Mouse (Mus musculus) macrophage (primary cell): ENCODE measurements around the gene Fbxw27. TPM values are rescaled to one million over a fixed set of nuclear protein-coding genes. Genes with fewer than 3 reads are reported as not detected.
"Not testable (repeated sequence)": the region's sequence is repeated elsewhere in the genome, so short reads cannot be mapped to it uniquely, and the experiment has no call there.

ENCODE experiments used
- H3K27ac ChIP-seq: fragments of 350-480 bp; formaldehyde crosslinking; 2 replicates; pipeline ENCODE4 v1.9.0; 2021
- H3K36me3 ChIP-seq: fragments of 350-480 bp; formaldehyde crosslinking; 2 replicates; pipeline ENCODE4 v1.9.0; 2021; ENCODE audit errors: inconsistent target
- H3K4me3 ChIP-seq: fragments of 350-480 bp; formaldehyde crosslinking; 2 replicates; pipeline ENCODE4 v1.9.0; 2021; ENCODE audit errors: inconsistent target
- H3K79me2 ChIP-seq: fragments of 350-480 bp; formaldehyde crosslinking; 2 replicates; pipeline ENCODE4 v1.9.0; 2021; ENCODE audit errors: inconsistent target
- WGBS: methylation state at CpG from one replicate; pipeline ENCODE4 v1.1.7; 2026; ENCODE audit warnings: inconsistent platforms; ENCODE audit not compliant: missing documents; 5-methylcytosine and 5-hydroxymethylcytosine counted together
- polyA plus RNA-seq: library from polyadenylated mRNA; stranded (reverse); fragments of 250-400 nt; gene quantifications from 3 replicates; pipeline ENCODE4 v1.2.4, GENCODE M21; 2018; ENCODE audit warnings: inconsistent platforms

Fbxw27 gene
- polyA plus RNA-seq, 1 experiment from 2014 or later = not detected

DNA sequence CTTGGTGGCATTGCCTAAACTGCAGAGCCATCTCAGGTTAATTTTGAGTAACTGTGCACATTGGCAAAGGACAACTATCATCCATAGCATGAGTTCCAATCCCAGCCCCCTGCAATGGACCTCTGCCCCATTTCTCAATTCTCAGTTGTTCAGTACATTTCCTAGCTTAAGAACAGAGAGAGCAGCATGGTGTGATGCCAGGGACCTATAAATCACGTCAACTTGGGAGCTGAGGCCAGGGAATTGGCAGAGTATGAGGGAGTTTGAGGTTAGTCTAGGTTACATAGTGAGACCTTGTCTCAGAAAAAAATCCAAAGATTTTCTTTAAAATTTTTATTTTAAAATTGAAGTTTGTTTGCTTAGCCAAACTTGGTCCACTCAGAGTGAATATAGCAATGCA is 23.6 kb downstream of the Fbxw27 start:
- 80% methylated on average over 1 of the region's 1 CpGs for WGBS
- not testable (repeated sequence) for H3K79me2 ChIP-seq, H3K27ac ChIP-seq, H3K4me3 ChIP-seq, H3K36me3 ChIP-seq

DNA sequence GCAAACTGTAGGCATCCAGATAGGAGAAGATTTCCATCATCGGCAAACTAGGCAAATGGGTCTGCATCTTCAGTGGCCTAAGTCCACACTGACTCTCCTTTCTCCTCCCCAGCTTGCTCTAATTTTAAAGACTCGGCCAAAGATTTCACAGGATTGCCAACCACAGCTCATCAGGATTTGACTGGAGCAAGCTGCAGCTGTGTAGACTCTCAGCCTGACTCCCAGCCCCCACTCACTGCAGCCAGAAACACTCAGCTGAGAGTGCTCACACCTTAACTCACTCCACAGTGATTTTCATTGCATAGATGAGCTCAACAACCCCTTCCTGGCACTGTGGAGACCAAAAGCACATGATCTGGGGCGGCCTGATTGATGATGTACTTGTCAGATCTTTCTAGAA is 44.5 kb downstream of the Fbxw27 start, which contains the start of gene Fbxw26:
TSS of gene Fbxw26 (minus strand) at position 101 of the 400 bp plus-strand sequence.
- not testable (repeated sequence) for H3K4me3 ChIP-seq, H3K36me3 ChIP-seq, H3K27ac ChIP-seq, H3K79me2 ChIP-seq
- 94% methylated on average over 3 of the region's 3 CpGs for WGBS

Other genes with a start within 250 kb of the Fbxw27 start
- gene Fbxw15, start 222.4 kb downstream of the Fbxw27 start, polyA plus RNA-seq = not detected in 3 replicates
- gene Fbxw24, start 164.6 kb downstream of the Fbxw27 start, polyA plus RNA-seq = not detected in 3 replicates
- gene Fbxw25, start 126.0 kb downstream of the Fbxw27 start, polyA plus RNA-seq = not detected in 3 replicates
- gene Fbxw18, start 88.0 kb downstream of the Fbxw27 start, polyA plus RNA-seq = not detected in 3 replicates
- not detected in 3 replicates for gene Fbxw26, start 44.6 kb downstream of the Fbxw27 start, polyA plus RNA-seq
- gene Spink8, start 21.6 kb upstream of the Fbxw27 start, polyA plus RNA-seq = not detected in 3 replicates
- gene Nme6, start 42.1 kb upstream of the Fbxw27 start, polyA plus RNA-seq = 12.4 to 23.1 TPM (median 13.3 TPM) in 3 replicates
- 0.67 to 1.3 TPM in 2 of 3 replicates, not detected in the other for gene Camp, start 58.9 kb upstream of the Fbxw27 start, polyA plus RNA-seq
- 6.2 to 15.8 TPM (median 6.5 TPM) in 3 replicates for gene Cdc25a, start 84.9 kb upstream of the Fbxw27 start, polyA plus RNA-seq
- gene Map4, start 140.8 kb upstream of the Fbxw27 start, polyA plus RNA-seq = 55.4 to 76.9 TPM (median 66.0 TPM) in 3 replicates